Mouse (Mus musculus): Measurements from ENCODE around the gene Mesd. TPM values are rescaled to one million over a fixed set of nuclear protein-coding genes. Genes with fewer than 3 reads are reported as not detected.
"Not testable (repeated sequence)": the region's sequence is repeated elsewhere in the genome, so short reads cannot be mapped to it uniquely, and the experiment has no call there.

The Mesd gene
- polyA plus RNA-seq, 3 experiments from 2014 or later: 29.1 to 53.3 (median 49.6) TPM

GRCm38 (mm10) chr7:83882150-83882632, 2.1 kb upstream of the Mesd start:
- ATAC-seq: no peak

DNA sequence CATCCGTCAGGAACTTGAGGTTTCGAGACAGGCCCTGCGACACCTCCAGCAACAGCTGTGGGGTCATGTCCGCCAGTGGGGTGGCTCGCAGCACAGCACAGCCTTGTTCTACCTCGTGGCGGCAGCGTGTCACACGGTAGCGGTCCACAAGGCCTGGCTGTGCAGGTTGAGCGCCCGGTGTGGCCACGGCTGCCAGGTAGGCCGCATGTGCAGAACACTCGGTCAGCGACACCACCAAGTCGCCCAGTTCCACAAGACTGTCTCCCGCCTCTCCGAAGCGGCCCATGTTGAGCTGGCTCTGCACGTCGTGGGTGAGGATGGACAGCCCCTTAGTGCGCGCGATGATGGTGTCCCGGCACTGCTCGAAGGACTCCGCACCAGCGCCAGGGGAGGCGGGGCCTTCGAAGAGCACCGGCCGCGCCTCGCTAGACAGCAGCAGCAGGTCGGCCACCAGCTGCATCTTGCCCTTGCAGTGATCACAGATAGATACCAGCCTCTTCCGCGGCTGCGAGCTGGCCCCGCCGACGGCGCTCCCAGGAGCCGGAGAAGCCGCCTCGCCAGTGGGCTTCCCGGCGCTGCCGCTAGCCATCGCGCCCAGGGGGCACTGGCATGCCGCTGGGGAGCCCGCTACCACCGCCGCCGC, 1.5 kb upstream of the Mesd start:
- ATAC-seq: no peak

- peak; percentile 29 for ATAC-seq
Observed at GRCm38 (mm10) chr7:83883276-83884020, 818 bp upstream of the Mesd start.

DNA sequence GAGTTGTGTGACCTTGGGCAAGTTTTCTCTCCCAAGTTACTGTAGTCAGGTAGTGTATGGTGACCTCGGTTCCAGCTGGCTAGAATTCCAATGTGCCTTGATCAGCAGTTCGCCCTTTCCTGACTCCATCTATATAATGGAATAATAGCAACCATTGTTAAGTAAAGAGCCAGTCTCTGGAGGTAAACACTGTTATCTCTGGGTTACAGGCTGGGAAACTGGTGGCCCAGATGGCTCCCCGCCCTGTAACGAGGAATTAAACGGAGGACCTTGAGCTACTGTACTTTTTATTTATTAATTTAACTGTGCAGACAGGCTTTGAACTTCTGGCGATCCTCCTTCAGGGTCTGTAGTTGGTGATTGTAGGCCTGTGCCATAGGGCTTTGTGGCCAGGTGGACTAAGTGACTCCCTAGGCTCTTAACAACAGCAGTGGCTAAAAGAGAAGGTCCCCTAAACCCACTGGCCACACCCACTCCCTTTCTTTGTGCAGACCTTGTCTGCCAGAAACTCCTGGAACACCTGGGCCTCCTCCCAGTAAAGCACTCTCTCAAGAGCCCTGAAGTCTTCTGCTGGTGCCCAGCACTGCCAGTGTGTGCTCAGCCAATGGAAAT, 761 bp downstream of the Mesd start:
- no peak for ATAC-seq

- no peak for ATAC-seq
Observed at GRCm38 (mm10) chr7:83885835-83886234, 1.6 kb downstream of the Mesd start.

DNA sequence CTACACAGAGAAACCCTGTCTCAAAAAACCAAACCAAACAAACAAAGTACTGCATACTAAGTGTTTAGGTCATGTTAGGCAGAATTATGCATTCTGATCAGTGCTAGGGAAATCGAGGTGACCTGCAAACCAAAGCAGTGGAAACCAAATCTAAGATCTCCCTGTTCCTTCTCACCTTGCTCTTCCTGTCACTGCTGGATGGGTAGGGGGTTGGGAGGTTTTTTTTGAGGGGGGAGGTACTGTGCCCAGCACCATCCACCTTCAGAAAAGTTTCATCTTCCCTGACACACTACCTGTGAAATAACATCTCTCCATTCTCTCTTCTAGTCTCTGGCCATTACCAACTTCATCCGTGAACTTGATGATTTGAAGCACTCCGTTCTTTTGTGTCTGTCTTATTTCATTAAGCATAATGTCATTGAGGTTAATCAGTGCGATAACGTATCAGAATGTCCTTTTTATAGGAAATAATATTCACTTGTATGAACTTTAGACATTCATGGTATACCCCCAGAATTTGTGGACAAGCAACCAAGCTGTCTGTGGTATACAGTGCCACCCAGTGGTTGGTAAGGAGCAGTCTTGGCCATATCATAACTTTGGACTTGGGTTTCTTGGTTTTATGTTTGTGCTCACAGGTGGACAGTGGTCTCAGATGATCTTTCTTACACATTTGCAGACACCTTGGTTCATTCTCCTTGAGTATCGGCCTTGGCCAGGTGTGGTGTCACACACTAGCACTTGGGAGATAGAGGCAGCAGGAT, 2.3 kb downstream of the Mesd start:
- ATAC-seq: no peak

- ATAC-seq: no peak
Observed at GRCm38 (mm10) chr7:83889383-83889782, 5.1 kb downstream of the Mesd start.

DNA sequence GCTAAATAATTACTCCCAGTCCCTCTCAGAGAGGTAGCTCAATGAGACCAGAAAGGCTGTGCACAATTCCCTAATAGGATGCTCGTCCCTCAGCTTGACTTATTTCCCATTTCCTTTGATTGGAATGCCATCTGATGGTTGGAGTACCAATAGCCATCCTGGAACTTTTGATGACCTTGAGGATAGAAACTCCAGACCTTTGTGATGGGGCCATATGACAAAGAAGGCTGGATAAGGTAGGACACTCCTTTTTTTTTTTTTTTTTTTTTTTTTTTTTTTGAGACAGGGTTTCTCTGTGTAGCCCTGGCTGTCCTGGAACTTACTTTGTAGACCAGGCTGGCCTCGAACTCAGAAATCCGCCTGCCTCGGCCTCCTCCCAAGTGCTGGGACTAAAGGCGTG, 5.7 kb downstream of the Mesd start:
- not testable (repeated sequence) for ATAC-seq

GRCm38 (mm10) chr7:83891433-83892332, 7.4 kb downstream of the Mesd start:
- ATAC-seq: peak; percentile 93

GRCm38 (mm10) chr7:83892333-83892669, 8.0 kb downstream of the Mesd start:
- peak; percentile 5 for ATAC-seq

- no peak for ATAC-seq
Observed at GRCm38 (mm10) chr7:83894348-83894747, 10.1 kb downstream of the Mesd start.

GRCm38 (mm10) chr7:83896077-83896740, 11.9 kb downstream of the Mesd start:
- no peak for ATAC-seq

DNA sequence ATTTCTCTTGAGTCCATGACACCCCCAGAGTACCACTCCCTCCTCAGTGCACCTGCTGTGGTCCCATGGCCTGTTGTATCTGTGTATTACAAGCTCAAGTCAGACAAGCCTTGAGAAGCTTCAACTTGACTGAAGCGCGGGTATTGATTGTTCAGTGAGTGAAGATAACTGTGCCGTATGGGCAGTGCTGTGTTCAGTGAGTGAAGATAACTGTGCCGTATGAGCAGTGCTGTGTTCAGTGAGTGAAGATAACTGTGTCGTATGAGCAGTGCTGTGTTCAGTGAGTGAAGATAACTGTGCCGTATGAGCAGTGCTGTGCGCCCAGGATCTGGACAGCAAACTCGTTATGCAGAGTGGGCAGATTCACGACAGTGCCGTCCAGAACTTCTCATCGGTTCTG, 14.0 kb downstream of the Mesd start:
- no peak for ATAC-seq

- no peak for ATAC-seq
Observed at GRCm38 (mm10) chr7:83900519-83900918, 16.3 kb downstream of the Mesd start.

GRCm38 (mm10) chr7:83901425-83901824, 17.2 kb downstream of the Mesd start:
- no peak for ATAC-seq

GRCm38 (mm10) chr7:83902296-83903145, 18.3 kb downstream of the Mesd start:
- no peak for ATAC-seq

- ATAC-seq: no peak
Observed at GRCm38 (mm10) chr7:83904831-83905230, 20.6 kb downstream of the Mesd start.

DNA sequence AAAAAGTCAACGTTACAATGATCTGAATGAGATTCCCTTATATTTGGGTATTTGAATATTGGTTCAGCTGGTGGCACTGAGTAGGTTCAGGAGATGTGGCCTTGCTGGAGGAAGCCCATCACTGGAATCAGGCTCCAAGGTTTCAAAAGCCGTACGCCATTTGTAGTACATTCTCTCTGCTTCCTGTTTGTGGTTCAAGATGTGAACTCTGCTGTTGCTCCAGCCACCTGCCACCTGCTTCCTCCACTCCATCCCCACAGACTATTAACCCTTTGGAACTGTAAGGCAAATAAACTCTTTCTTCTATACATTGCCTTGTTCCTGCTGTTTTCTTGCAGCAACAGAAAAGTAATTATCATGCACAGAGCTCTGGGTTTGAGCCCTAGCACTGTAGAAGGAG, 27.6 kb downstream of the Mesd start:
- no peak for ATAC-seq

DNA sequence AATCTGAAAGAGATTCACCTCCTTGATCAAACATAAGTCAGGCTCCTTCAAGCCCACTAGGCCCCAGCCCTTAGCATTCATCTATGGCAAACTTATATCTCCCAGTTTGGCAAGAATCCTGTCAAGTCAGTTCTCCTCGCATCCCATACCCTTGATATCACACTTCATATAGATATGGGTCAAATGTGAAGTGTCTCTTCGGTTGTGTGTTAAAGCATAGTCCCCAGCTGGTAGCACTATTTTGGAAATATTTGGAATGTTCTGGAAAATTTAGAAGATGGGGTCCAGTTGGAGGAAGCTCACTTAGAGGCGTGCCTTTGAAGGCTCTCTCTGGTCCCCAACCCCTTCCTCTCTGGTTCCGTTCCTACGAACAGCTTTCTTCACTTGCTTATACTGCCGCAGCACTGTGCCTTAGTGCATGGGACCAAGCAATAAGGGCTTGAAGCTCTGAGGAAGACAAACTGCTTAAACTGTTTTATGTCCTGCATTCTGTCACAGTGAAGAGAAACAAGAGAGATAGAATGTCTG, 29.2 kb downstream of the Mesd start:
- ATAC-seq: no peak

- ATAC-seq: no peak
Observed at GRCm38 (mm10) chr7:83913995-83914394, 29.7 kb downstream of the Mesd start.

All from inflammation-experienced regulatory T-cells, adult 6 months (primary cell).